Mouse (Mus musculus) layer of hippocampus, postnatal 36 days (tissue): ENCODE data around the gene Txnl4b. TPM values are rescaled to one million over a fixed set of nuclear protein-coding genes. Genes with fewer than 3 reads are reported as not detected.

Experiments used
- DNase-seq, 2 experiments: peaks; one replicate each; pipeline ENCODE4 v3.0.0; 2022
- total RNA-seq, 2 experiments: library from RNA; stranded (reverse); gene quantifications; 2 replicates each; pipeline ENCODE4 v1.2.3; 2021

Gene Txnl4b
- total RNA-seq, 2 experiments from 2014 or later, result 12.9 to 15.3 TPM

GRCm38 (mm10) chr8:109606725-109607124, 41.0 kb downstream of the Txnl4b start:
- no peak for DNase-seq

- DNase-seq, result no peak
Measured at GRCm38 (mm10) chr8:109607650-109608049, 42.0 kb downstream of the Txnl4b start.

- peak; percentile 97 to 98 for DNase-seq
Measured at GRCm38 (mm10) chr8:109608271-109609152, 42.8 kb downstream of the Txnl4b start, which contains the start of gene Dhodh. Gene Dhodh, minus strand, starts transcription at chr8:109608673.

- DNase-seq, result no peak
Measured at GRCm38 (mm10) chr8:109609153-109609502, 43.4 kb downstream of the Txnl4b start.

GRCm38 (mm10) chr8:109614243-109615210, 48.8 kb downstream of the Txnl4b start, which contains the start of gene Pkd1l3:
Gene Pkd1l3, plus strand, starts transcription at chr8:109614517.
- DNase-seq, result no peak

- DNase-seq, result no peak
Measured at GRCm38 (mm10) chr8:109615569-109615968, 49.9 kb downstream of the Txnl4b start.

Other genes with a start within 250 kb of the Txnl4b start
- under 1 TPM in 1 of 2 experiments, not detected in 1; 0.10 TPM for gene Pmfbp1, start 71.9 kb upstream of the Txnl4b start, total RNA-seq
- gene Dhx38, start within 50 bp of the Txnl4b start, total RNA-seq, result 10 to 100 TPM; 24.8 to 27.4 TPM
- gene Hp, start 13.3 kb downstream of the Txnl4b start, total RNA-seq, result not detected
- gene Dhodh, start 42.8 kb downstream of the Txnl4b start, total RNA-seq, result 10 to 100 TPM; 23.9 to 24.2 TPM
- 1 to 10 TPM; 2.5 to 3.9 TPM for gene Pkd1l3, start 48.6 kb downstream of the Txnl4b start, total RNA-seq
- gene Ist1, start 127.4 kb downstream of the Txnl4b start, total RNA-seq, result 10 to 100 TPM; 93.2 to 94.0 TPM
- 10 to 100 TPM; 44.6 to 46.8 TPM for gene Zfp821, start 139.7 kb downstream of the Txnl4b start, total RNA-seq
- gene Atxn1l, start 171.8 kb downstream of the Txnl4b start, total RNA-seq, result 10 to 100 TPM; 37.4 to 40.3 TPM
- 10 to 100 TPM; 80.1 to 94.6 TPM for gene Ap1g1, start 212.7 kb downstream of the Txnl4b start, total RNA-seq